Mouse (Mus musculus) gastrocnemius, adult 2 months (tissue): Measurements from ENCODE around the gene Stat6. TPM values are rescaled to one million over a fixed set of nuclear protein-coding genes. Genes with fewer than 3 reads are reported as not detected.
A peak's percentile ranks its signal among the peaks of the same experiment; 100 is the strongest.

Experiments used
- DNase-seq: peaks from one replicate; pipeline ENCODE4 v3.0.0; 2022
- H3K27ac ChIP-seq: fragments of 200-600 bp; 2 replicates; pipeline ENCODE4 v1.8.1; 2022; ENCODE audit warnings: mild to moderate bottlenecking
- H3K4me3 ChIP-seq: fragments of 200-600 bp; 2 replicates; pipeline ENCODE4 v1.8.1; 2022; ENCODE audit warnings: mild to moderate bottlenecking, moderate library complexity
- CTCF ChIP-seq: fragments of 200-600 bp; IDR thresholded peaks from 2 replicates; pipeline ENCODE4 v1.8.1; 2022; ENCODE audit warnings: antibody characterized with exemption, mild to moderate bottlenecking, moderate library complexity
- intact Hi-C: fragments of 180-260 bp; cut with DNase I; formaldehyde crosslinking; loops from one replicate; pipeline ENCODE4 v1.15.1; 2025
- total RNA-seq, 2 experiments: library from RNA; stranded (reverse); gene quantifications; 2 replicates each; pipeline ENCODE4 v1.2.3; 2021

Gene Stat6
- total RNA-seq, 2 experiments from 2014 or later, result 17.1 to 18.9 TPM

DNA sequence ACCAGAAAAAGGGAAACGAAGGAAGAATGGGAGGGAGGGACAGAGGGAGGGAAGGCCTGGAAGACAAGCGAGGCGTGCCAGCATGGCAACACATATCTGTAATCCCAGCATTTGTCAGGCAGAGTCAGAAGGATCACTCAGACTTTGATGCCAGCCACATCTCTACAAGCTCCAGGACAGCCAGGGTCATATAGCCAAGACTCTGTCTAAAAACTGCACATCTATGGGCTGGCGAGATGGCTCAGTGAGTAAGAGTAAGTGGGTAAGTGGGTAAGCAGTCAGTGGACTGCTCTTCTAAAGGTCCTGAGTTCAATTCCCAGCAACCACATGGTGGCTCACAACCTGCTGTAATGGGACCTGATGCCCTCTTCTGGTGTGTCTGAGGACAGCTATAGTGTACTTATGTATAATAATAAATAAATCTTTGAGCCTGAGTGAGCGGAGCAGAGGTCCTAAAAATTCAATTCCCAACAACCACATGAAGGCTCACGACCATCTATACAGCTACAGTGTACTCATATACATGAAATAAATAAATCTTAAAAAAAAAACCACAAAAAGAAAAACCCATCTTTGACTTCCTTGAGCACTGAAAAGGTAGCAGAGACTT lies 31.4 kb downstream of the Stat6 start:
- Histone ChIP-seq H3K27ac (peak overlapping the region; percentile 46), H3K4me3 (no peak overlapping the region)
- intact Hi-C loops, result loop anchor here (10.0 kb wide), 1 partner anchor 599 kb away; the partner anchor contains the start of genes Agap2 and Tspan31
- no peak for DNase-seq
- TF ChIP-seq CTCF, result no peak

DNA sequence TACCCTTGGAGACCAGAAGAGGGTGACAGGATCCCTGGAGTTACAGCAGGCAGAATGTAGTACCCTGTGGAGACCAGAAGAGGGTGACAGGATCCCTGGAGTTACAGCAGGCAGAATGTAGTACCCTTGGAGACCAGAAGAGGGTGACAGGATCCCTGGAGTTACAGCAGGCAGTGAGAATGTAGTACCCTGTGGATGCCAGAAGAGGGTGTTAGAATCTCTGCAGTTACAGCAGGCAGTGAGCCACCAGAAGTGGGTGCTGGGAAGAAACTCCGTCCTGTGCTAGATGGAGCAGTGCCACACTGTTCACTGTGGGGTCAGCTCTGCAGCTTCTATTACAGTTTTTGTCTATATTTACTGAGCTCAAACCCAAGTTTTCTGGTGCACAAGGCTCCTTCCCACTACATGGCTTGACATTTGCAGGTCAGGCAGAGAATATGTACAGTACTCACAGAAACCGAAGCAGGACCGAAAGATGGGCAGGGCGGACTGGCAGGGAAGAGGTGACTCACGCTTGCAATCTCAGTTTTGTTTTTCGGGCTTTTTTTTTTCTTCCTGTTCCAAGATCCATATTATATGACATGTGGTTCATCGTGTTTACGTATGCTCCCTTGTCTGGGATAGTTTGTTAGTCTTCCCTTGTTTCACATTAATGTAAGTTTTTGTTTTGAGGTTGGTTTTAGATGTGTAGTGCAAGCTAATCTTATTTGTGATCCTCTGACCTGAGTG lies 32.2 kb downstream of the Stat6 start:
- TF ChIP-seq CTCF, result no peak; the same call in 1 of the 2 replicates
- Histone ChIP-seq H3K4me3 (peak overlapping the region; percentile 62), H3K27ac (peak overlapping the region; percentile 83)
- intact Hi-C loops, result loop anchor here (1.0 to 10.0 kb wide), 2 partner anchors 34 to 600 kb away; partner anchors contain the start of genes Agap2 and Tspan31
- peak; percentile 85 for DNase-seq

DNA sequence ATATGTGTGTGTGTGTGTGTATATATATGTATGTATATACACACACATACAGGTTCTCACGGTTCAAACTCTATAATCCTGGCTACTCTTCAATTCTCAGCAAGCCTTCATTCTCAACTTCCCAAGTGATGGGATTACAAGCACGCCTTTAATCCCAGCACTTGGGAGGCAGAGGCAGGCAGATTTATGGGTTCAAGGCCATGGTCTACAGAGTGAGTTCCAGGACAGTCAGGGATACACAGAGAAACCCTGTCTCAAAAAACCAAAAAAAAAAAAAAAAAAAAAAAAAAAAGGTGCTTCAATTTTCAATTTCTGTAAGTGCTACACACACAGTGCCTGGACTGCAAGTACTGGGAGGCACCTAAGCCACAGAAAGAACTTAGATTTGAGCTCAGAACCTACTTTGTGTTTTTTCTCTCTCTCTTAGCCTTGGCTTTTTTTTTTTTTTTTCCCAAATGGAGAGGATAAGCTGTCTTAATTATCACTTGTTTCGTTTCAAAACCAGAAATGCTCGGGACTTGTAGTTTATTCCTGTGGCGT lies 33.1 kb downstream of the Stat6 start:
- H3K27ac ChIP-seq, result peak overlapping the region; percentile 83
- H3K4me3 ChIP-seq, result peak overlapping the region; percentile 82
- no peak for DNase-seq
- intact Hi-C loops, result loop anchor here (1.0 to 10.0 kb wide), 2 partner anchors 35 to 601 kb away; partner anchors contain the start of genes Agap2 and Tspan31
- no peak for TF ChIP-seq CTCF

DNA sequence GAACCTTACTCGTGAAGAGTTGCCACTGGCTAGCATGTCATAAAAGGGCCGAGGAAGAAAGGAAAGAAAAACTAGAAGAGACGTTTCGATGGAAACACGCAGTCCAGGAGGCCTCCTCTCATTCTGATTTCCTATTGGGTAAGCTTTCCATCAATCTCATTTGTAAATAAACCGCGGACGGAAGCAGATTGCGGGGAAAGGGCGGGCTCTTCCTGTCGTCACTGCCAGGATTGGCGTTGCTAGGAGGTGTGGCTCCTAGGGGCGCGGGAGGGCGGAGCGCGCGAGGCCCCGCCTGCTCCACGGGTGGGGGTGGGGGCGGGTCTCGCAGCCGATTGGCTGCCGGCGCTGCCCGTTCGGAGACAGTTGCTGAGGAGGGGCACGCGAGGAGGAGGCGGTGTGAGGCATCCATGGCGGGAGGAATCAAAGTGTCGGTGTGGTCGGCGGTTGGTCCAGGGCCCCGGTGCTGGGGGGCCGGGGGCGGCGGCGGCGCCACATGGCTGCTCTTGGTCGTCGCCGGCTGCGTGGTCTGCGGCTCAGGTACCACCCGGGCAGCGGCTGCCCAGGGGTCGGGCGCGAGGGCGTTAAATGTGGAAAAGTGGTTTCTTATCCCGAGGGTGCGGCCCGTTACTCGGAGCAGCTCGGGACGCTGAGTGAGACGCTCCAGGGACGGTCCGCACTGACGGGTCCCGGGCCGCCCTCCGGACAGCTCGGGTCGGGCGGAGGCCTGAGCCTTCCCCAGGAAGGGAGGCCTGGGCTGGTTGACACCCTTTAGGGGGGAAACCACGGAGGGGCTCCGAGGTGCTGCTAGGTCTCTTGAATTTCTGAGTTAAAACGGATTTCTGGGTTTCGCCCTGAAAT lies 34.1 kb downstream of the Stat6 start:
- peak; percentile 96 for DNase-seq
- no peak for TF ChIP-seq CTCF
- peak overlapping the region; percentile 82 for H3K4me3 ChIP-seq
- peak overlapping the region; percentile 83 for H3K27ac ChIP-seq
- intact Hi-C loops, result loop anchor here (10.0 kb wide), 1 partner anchor 602 kb away; the partner anchor contains the start of genes Agap2 and Tspan31

- peak; percentile 54 for DNase-seq
- TF ChIP-seq CTCF, result peak; percentile 70
- H3K4me3 ChIP-seq, result peak overlapping the region; percentile 82
- peak overlapping the region; percentile 80 for H3K27ac ChIP-seq
- intact Hi-C loops, result loop anchor here (10.0 kb wide), 1 partner anchor 603 kb away; the partner anchor contains the start of genes Agap2 and Tspan31
Observed at GRCm38 (mm10) chr10:127677591-127678336, 35.0 kb downstream of the Stat6 start.

- intact Hi-C loops, result loop anchor here (10.0 kb wide), 1 partner anchor 604 kb away; the partner anchor contains the start of genes Agap2 and Tspan31
- no peak for DNase-seq
- no peak for TF ChIP-seq CTCF
- Histone ChIP-seq H3K4me3 (no peak overlapping the region), H3K27ac (no peak overlapping the region)
Observed at GRCm38 (mm10) chr10:127679208-127679607, 36.4 kb downstream of the Stat6 start.

DNA sequence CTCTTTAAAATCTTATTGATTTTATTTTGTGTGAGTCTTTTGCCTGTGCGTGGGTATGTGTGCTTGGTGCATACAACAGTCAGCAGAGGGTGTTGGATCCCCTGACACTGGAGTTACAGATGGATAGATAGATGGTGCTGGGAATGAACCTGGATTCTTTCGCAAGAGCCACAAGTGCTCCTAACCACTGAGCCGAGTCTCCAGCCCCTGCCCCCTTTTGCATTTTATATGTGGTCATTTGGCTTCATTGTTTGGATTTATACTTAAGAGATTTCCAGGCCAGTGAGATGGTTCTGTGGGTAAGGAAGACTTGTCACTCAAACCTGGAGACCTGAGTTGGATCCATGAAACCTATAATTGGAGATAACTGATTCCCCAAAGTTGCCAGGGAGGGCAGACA lies 37.1 kb downstream of the Stat6 start:
- intact Hi-C loops, result loop anchor here (10.0 kb wide), 1 partner anchor 605 kb away; the partner anchor contains the start of genes Agap2 and Tspan31
- no peak for TF ChIP-seq CTCF
- no peak for DNase-seq
- Histone ChIP-seq H3K4me3 (no peak overlapping the region), H3K27ac (no peak overlapping the region)

DNA sequence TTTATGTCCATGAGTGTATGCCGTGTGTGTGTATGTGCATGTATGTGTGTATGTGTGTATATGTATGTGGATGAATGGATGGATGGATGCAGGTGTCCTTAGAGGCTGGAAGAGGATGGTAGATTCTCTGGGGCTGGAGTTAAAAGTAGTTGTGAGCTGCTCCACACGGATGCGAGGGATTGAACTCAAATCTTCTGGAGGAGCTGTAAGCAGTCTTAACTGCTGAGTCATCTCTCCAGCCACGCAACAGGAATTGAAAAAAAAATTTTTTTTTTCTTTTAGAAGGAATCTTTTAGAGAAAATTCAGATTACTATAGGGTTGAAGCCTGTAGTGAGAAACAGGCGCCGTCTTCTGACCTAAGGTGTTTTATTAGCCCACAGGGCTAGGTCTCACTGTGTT lies 40.1 kb downstream of the Stat6 start:
- no peak for DNase-seq
- H3K4me3 ChIP-seq, result no peak overlapping the region
- no peak overlapping the region for H3K27ac ChIP-seq
- intact Hi-C loops, result no loop called here
- no peak for TF ChIP-seq CTCF

GRCm38 (mm10) chr10:127691053-127691452 lies 48.3 kb downstream of the Stat6 start:
- no peak overlapping the region for H3K4me3 ChIP-seq
- no peak for TF ChIP-seq CTCF
- DNase-seq, result no peak
- H3K27ac ChIP-seq, result no peak overlapping the region
- intact Hi-C loops, result no loop called here

DNA sequence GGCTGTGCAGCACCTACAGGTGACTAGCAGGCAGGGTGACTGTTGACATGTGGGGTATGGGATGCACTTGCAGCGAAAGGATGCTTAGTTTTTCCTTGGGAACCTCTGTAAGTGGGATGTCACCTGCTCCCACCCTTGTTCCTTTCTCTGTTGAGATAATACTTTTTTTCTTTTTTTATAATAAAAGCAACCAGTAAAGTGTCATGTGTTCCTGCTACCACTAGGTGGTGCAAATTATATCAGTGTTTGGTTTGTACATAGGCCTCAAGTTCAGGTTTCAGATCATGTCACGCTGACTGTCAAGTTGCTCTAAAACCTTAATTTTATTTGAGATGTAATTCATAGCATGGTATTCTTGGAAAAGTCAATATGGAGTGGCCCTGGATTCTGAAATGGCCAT lies 51.9 kb downstream of the Stat6 start:
- peak; percentile 78 for TF ChIP-seq CTCF
- intact Hi-C loops, result loop anchor here (2.0 kb wide), 1 partner anchor 242 kb away; no protein-coding TSS in a partner anchor
- no peak for DNase-seq
- no peak overlapping the region for H3K27ac ChIP-seq
- H3K4me3 ChIP-seq, result no peak overlapping the region

DNA sequence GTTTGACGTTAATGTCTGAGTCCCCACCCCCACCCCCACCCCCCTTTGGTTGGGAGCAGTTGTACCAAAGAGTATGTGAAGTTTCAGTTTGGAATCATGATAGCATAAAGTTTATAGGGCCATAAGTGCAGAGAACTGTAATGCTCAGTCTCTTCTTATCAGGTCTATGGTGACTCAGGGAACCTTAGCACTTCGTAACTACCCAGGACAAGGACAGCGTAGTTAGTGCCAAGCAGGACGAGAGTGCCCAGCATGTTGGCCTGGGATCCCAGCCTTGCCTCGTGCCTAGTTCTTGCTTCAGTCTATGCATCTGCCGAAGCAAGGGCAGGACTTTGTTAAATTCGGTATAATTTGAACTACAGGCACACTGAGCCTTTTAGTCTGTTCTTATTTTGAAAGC lies 53.0 kb downstream of the Stat6 start:
- no peak for TF ChIP-seq CTCF
- H3K4me3 ChIP-seq, result no peak overlapping the region
- no peak overlapping the region for H3K27ac ChIP-seq
- intact Hi-C loops, result loop anchor here (2.0 kb wide), 1 partner anchor 241 kb away; no protein-coding TSS in a partner anchor
- DNase-seq, result no peak
